Mouse (Mus musculus) bone marrow macrophage, adult 2 months (primary cell): ENCODE data around the gene Plcd4.

Experiments
- CTCF ChIP-seq: IDR thresholded peaks from 2 replicates; pipeline ENCODE4 v1.5.1; 2012; ENCODE audit warnings: low read depth, mild to moderate bottlenecking, low read length, moderate library complexity
- POLR2A ChIP-seq: IDR thresholded peaks from 2 replicates; pipeline ENCODE4 v1.6.1; 2012; ENCODE audit warnings: mild to moderate bottlenecking, low read depth, low read length, borderline replicate concordance

GRCm38 (mm10) chr1:74565834-74566233 is 23.1 kb downstream of the Plcd4 start:
- TF ChIP-seq CTCF (no peak), POLR2A (no peak)
